Mouse (Mus musculus): ENCODE results near the gene Btbd11.
"Not testable (repeated sequence)": the region's sequence is repeated elsewhere in the genome, so short reads cannot be mapped to it uniquely, and the experiment has no call there.

Btbd11 gene

GRCm38 (mm10) chr10:85694429-85694828, 307.8 kb downstream of the Btbd11 start:
- DNase-seq, result peak; percentile 6

GRCm38 (mm10) chr10:85699721-85700120, 313.1 kb downstream of the Btbd11 start:
- DNase-seq, result peak; percentile 3

GRCm38 (mm10) chr10:85709790-85710189, 323.2 kb downstream of the Btbd11 start:
- not testable (repeated sequence) for DNase-seq
